Mouse (Mus musculus) adrenal gland, postnatal 25 days (tissue): ENCODE data around the gene Prss29. TPM values are rescaled to one million over a fixed set of nuclear protein-coding genes. Genes with fewer than 3 reads are reported as not detected.

Experiments used
- DNase-seq: peaks from one replicate; pipeline ENCODE4 v3.0.0; 2021; ENCODE audit warnings: mixed read lengths
- total RNA-seq: library from RNA; stranded (reverse); gene quantifications from 2 replicates; pipeline ENCODE4 v1.2.3, GENCODE M21; 2021

Prss29 gene
- total RNA-seq, 1 experiment from 2014 or later: not detected

DNA sequence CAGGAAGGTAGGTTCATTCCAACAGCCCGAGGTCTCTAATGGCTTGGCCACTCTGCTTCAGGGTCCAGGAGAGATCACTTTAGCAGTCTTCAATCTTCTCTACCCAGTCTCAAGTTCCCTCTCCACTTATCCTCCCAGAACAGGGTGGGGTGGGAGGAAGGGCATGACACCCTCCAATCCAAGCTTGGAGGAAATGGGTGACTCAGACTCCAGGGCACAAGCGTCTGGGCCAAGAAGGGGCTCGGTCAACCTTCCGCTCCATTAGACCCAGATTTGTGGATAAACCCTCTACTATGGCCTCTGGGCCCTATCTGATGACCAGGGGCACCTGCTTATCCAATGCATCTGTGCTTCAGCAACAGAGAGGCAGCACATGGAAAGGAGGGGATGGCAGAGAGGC, 27.0 kb downstream of the Prss29 start, which contains the start of gene Tpsab1:
TSS of gene Tpsab1 (minus strand) at position 101 of the 400 bp plus-strand sequence.
- DNase-seq: no peak

DNA sequence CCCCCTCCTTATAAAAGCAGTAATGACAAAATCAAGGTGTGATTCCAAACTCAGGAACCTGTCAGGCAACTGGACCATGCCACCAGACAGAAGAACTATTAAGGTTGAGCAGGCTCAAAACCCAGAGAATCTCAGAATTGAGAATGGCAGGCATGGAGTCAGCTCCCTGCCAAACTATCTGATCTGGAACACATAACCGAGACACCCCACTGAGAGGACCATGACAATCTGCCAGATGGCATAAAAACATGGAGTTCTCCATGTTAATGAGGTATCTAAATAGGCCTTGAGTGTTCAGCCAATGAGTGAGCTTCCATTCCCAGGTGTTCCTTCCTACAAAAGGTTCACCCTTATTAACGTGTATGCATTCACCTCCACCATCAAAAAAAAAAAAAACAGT, 42.8 kb downstream of the Prss29 start:
- DNase-seq: no peak

DNA sequence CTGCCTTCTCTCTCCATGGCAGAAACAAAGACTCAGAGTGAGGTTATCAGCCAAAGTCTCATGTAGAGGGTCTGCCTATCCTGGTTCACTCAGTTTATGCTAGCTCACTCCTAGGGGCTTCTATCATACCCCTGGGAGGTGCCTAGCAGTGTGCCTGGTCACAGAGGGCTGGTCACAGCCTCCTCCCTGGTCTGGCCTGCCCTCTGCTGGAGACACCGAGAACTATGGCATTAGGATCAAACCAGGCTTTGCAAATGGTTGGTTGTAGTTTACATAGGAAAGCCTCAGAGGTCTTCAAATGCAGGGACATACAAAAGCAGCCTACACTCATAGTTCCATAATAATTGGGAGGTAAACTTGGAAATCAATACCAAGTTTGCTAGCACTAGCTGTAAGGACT, 45.3 kb downstream of the Prss29 start:
- DNase-seq: peak; percentile 70

DNA sequence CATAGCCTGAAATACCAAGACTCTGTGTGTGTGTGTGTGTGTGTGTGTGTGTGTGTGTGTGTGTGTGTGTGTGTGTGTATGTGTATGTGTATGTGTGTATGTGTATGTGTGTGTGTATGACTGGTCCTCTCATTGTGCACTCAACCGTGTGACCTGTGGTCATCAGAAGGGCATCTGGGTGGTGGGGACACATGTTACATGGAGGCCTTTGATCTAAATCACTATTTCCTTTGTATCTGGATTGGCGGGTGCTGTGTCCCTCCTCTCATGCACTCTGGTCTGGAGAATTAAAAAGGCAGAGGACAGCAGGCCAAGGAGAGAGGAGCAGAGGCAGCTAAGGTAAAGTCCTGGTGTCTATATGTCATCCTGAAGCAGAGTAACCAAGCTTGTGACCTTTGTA, 47.6 kb downstream of the Prss29 start, which contains the start of gene Tpsb2:
TSS of gene Tpsb2 (plus strand) at position 301 of the 400 bp plus-strand sequence.
- no peak for DNase-seq

DNA sequence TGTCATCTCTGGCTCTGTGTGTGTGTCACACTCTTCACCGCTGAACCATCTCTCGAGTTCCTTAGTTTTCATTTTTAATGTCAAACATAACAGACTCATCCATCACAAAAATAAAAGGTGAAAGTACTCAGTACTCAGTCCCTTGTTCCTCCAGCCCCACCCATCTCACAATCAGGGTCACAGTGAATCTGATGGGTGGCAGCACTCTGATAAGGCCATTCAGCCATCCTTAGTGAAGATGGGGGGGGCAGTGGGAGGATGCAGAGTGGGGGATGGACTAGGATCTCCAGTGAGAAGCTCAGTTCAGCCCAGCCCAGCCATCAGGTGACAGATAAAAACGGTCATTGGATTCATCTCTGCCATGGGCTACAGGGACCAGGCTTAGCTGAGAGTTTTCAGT, 50.5 kb downstream of the Prss29 start, which contains the start of gene Tpsg1:
TSS of gene Tpsg1 (plus strand) at position 301 of the 400 bp plus-strand sequence.
- no peak for DNase-seq

Other genes starting within 250 kb of the Prss29 start
- 27.7 and 31.5 TPM in 2 replicates for gene Tmem204, start 235.1 kb upstream of the Prss29 start, total RNA-seq
- gene Telo2, start 202.7 kb upstream of the Prss29 start, total RNA-seq: 26.3 and 27.2 TPM in 2 replicates
- not detected in 2 replicates for gene Ptx4, start 197.9 kb upstream of the Prss29 start, total RNA-seq
- gene Clcn7, start 185.3 kb upstream of the Prss29 start, total RNA-seq: 28.9 and 42.3 TPM in 2 replicates
- 0.15 TPM in 1 of 2 replicates, not detected in the other for gene Ccdc154, start 156.2 kb upstream of the Prss29 start, total RNA-seq
- gene Gm38655, start 143.2 kb upstream of the Prss29 start, total RNA-seq: 0.49 TPM in 1 of 2 replicates, not detected in the other
- gene BC003965, start 134.1 kb upstream of the Prss29 start, total RNA-seq: 19.5 and 20.4 TPM in 2 replicates
- gene Unkl, start 130.3 kb upstream of the Prss29 start, total RNA-seq: 19.9 and 21.1 TPM in 2 replicates
- gene Gnptg, start 78.5 kb upstream of the Prss29 start, total RNA-seq: 42.4 and 50.1 TPM in 2 replicates
- 25.0 and 28.4 TPM in 2 replicates for gene Tsr3, start 78.5 kb upstream of the Prss29 start, total RNA-seq
- 6.8 and 15.0 TPM in 2 replicates for gene Baiap3, start 62.3 kb upstream of the Prss29 start, total RNA-seq
- 234 and 263 TPM in 2 replicates for gene Ube2i, start 44.0 kb upstream of the Prss29 start, total RNA-seq
- gene Prss34, start 20.3 kb upstream of the Prss29 start, total RNA-seq: 0.27 TPM in 1 of 2 replicates, not detected in the other
- not detected in 2 replicates for gene Prss28, start 10.0 kb upstream of the Prss29 start, total RNA-seq
- 0.58 TPM in 1 of 2 replicates, not detected in the other for gene Tpsab1, start 26.9 kb downstream of the Prss29 start, total RNA-seq
- 0.58 and 1.1 TPM in 2 replicates for gene Tpsb2, start 47.7 kb downstream of the Prss29 start, total RNA-seq
- gene Tpsg1, start 50.6 kb downstream of the Prss29 start, total RNA-seq: not detected in 2 replicates
- 100 and 109 TPM in 2 replicates for gene Cacna1h, start 115.1 kb downstream of the Prss29 start, total RNA-seq
- gene Tekt4, start 136.0 kb downstream of the Prss29 start, total RNA-seq: not detected in 2 replicates
- 0.21 TPM in 1 of 2 replicates, not detected in the other for gene Sstr5, start 178.6 kb downstream of the Prss29 start, total RNA-seq